Mouse (Mus musculus) ES-E14 (cell line): ENCODE measurements around the gene Adarb2. TPM values are rescaled to one million over a fixed set of nuclear protein-coding genes. Genes with fewer than 3 reads are reported as not detected.

Experiments
- DNase-seq: peaks from one replicate; pipeline ENCODE4 v3.0.0-alpha.2; 2013; ENCODE audit warnings: low read depth, low spot score
- H3K27ac ChIP-seq: 2 replicates; pipeline ENCODE4 v1.5.1; 2012; ENCODE audit warnings: low read depth, mild to moderate bottlenecking, low read length, moderate library complexity, mixed read lengths; ENCODE audit not compliant: poor library complexity, insufficient read depth, severe bottlenecking
- H3K36me3 ChIP-seq: 2 replicates; pipeline ENCODE4 v1.6.1; 2012; ENCODE audit warnings: mild to moderate bottlenecking, low read length, moderate library complexity, mixed read lengths; ENCODE audit not compliant: control insufficient read depth, poor library complexity, insufficient read depth, severe bottlenecking
- H3K4me1 ChIP-seq, 2 experiments: fragments of 150-350 bp in 1 of 2; sonication (generic) in 1 of 2; 2 replicates each; pipeline ENCODE4 v1.6.1; 2012; ENCODE audit warnings: low read length in 2 of 2, mild to moderate bottlenecking in 1 of 2, mixed read lengths in 1 of 2; ENCODE audit not compliant: control insufficient read depth in 2 of 2, insufficient read depth in 2 of 2, poor library complexity in 1 of 2
- H3K4me3 ChIP-seq, 2 experiments: fragments of 150-350 bp in 1 of 2; sonication (generic) in 1 of 2; 2 replicates each; pipeline ENCODE4 v1.5.1; 2012; ENCODE audit warnings: low read length in 2 of 2, low read depth in 1 of 2, mild to moderate bottlenecking in 1 of 2, mixed read lengths in 1 of 2; ENCODE audit not compliant: insufficient read depth in 1 of 2, poor library complexity in 1 of 2, severe bottlenecking in 1 of 2
- H3K9ac ChIP-seq: 2 replicates; pipeline ENCODE4 v1.6.1; 2012; ENCODE audit warnings: low read depth, mild to moderate bottlenecking, low read length, mixed read lengths; ENCODE audit not compliant: poor library complexity, insufficient read depth, severe bottlenecking
- H3K9me3 ChIP-seq: fragments of 150-350 bp; sonication (generic); 2 replicates; pipeline ENCODE4 v1.6.1; 2012; ENCODE audit warnings: low read depth, mild to moderate bottlenecking, low read length; ENCODE audit not compliant: control insufficient read depth, insufficient read depth
- CHD2 ChIP-seq: IDR thresholded peaks from 2 replicates; pipeline ENCODE4 v1.6.1; 2014; ENCODE audit warnings: mild to moderate bottlenecking, low read depth, low read length, inconsistent platforms
- HCFC1 ChIP-seq: IDR thresholded peaks from 2 replicates; pipeline ENCODE4 v1.6.1; 2012; ENCODE audit warnings: low read length, inconsistent platforms, borderline replicate concordance; ENCODE audit not compliant: insufficient read depth
- MAFK ChIP-seq: IDR thresholded peaks from 2 replicates; pipeline ENCODE4 v1.6.1; 2014; ENCODE audit warnings: mild to moderate bottlenecking, low read depth, low read length, inconsistent platforms; ENCODE audit not compliant: insufficient read depth
- ZC3H11A ChIP-seq: IDR thresholded peaks from 2 replicates; pipeline ENCODE4 v1.6.1; 2012; ENCODE audit warnings: low read depth, mild to moderate bottlenecking, inconsistent platforms, low read length, borderline replicate concordance
- ZNF384 ChIP-seq: IDR thresholded peaks from 2 replicates; pipeline ENCODE4 v1.6.1; 2012; ENCODE audit warnings: low read depth, low read length, inconsistent platforms
- in situ Hi-C, 2 experiments: fragments of 600-800 bp; cut with MboI; formaldehyde crosslinking; loops; one replicate each; pipeline ENCODE4 v1.15.1; 2025; ENCODE audit warnings: low sequenced_read_pairs in 2 of 2, inconsistent platforms in 1 of 2; ENCODE audit not compliant: unreplicated experiment in 2 of 2
- total RNA-seq: library from RNA; depleted of rRNA; stranded (reverse); fragments of 300-350 nt; gene quantifications from 2 replicates; pipeline ENCODE4 v1.2.3, GENCODE M21; 2012

Adarb2 gene
- total RNA-seq, 1 experiment = 0.27 TPM

DNA sequence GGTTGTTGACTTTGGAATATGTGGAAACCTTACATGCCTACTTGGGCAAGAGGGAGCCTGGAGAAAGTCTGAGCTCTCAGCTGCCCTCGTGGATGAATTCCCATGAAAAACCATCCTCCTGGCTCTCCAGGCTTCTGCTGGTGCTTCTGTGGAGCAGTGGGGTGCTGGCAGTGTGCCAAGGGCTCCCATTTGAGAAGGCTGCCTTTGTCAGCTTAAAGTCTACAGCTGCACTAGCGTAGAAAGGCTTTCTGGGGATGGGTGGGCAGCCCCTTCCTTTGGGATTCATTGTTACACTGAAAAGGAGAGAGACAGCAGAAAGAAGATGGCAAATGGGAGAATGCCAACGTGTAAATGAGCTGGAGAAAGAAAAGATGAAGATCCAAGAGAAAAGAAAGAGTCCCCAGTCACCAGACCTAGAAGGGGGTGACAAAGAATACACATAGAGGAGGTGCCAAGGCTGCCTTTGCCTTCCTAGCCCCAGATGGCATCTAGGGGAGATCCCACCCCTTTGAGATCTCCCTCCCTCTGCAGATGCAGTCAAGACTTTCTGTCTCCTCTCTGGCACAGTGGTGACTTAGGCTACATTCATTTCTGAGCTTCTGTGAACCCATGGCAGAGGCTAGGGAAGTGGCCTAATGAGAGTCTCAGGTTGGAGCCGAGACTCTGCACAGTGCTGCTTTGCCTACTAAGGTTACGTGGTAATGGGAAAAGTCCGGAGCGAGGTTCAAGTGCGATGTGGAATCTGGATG, 381.8 kb downstream of the Adarb2 start:
- Histone ChIP-seq H3K4me3 (no peak overlapping the region), H3K9me3 (no peaks in the 10 kb centered on the region), H3K9ac (no peak overlapping the region), H3K36me3 (no peaks in the 10 kb centered on the region), H3K4me1 (no peaks in the 10 kb centered on the region), H3K27ac (no peak overlapping the region)
- no peak for DNase-seq
- no peak for TF ChIP-seq MAFK
- TF ChIP-seq HCFC1 = no peak
- TF ChIP-seq ZC3H11A = no peak
- no peak for TF ChIP-seq CHD2
- no peak for TF ChIP-seq ZNF384
- in situ Hi-C loops = no loop called here

DNA sequence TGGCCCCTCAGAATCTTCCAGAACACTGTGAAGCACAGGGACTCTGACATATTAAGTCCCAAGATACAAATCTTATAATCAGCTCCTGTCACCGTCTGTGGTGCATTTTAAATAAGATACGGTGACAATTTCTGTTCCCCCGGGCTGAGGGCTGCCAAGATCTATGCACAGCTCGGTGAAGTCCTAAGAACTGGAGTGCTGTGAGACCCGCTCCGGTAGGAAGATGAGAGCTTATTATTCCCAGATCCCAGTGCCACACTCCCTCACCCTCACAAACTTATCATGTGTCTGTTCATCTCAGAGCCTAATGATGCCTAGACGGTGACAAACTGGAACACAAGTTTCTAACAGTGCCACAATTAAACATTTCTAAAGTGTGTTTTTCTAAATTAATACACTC, 384.8 kb downstream of the Adarb2 start:
- H3K9ac ChIP-seq = no peak overlapping the region
- DNase-seq = no peak
- no peaks in the 10 kb centered on the region for H3K4me1 ChIP-seq
- no peak overlapping the region for H3K27ac ChIP-seq
- in situ Hi-C loops = no loop called here
- no peaks in the 10 kb centered on the region for H3K9me3 ChIP-seq
- TF ChIP-seq HCFC1 (no peak), ZC3H11A (no peak), MAFK (no peak), ZNF384 (no peak), CHD2 (no peak)
- no peaks in the 10 kb centered on the region for H3K36me3 ChIP-seq
- H3K4me3 ChIP-seq = no peak overlapping the region

- TF ChIP-seq HCFC1 = no peak
- no peak for TF ChIP-seq ZNF384
- no peak for TF ChIP-seq CHD2
- TF ChIP-seq MAFK = no peak
- no peak for TF ChIP-seq ZC3H11A
- Histone ChIP-seq H3K27ac (no peak overlapping the region), H3K4me3 (no peak overlapping the region), H3K36me3 (no peaks in the 10 kb centered on the region), H3K9ac (no peak overlapping the region), H3K9me3 (no peaks in the 10 kb centered on the region), H3K4me1 (no peaks in the 10 kb centered on the region)
- DNase-seq = no peak
- in situ Hi-C loops = no loop called here
Measured at GRCm38 (mm10) chr13:8590460-8590859, 387.8 kb downstream of the Adarb2 start.

- H3K9ac ChIP-seq = no peak overlapping the region
- no peak for DNase-seq
- TF ChIP-seq ZC3H11A = no peak
- no peak for TF ChIP-seq HCFC1
- TF ChIP-seq ZNF384 = no peak
- no peak for TF ChIP-seq MAFK
- no peak for TF ChIP-seq CHD2
Measured at GRCm38 (mm10) chr13:8596977-8597646, 394.4 kb downstream of the Adarb2 start.

More at GRCm38 (mm10) chr13:8596977-8597646, 394.4 kb downstream of the Adarb2 start:
- Histone ChIP-seq H3K9me3 (no peaks in the 10 kb centered on the region), H3K4me1 (no peaks in the 10 kb centered on the region), H3K27ac (no peak overlapping the region), H3K4me3 (no peak overlapping the region), H3K36me3 (no peaks in the 10 kb centered on the region)
- in situ Hi-C loops = no loop called here
